ENCODE assay signal across 8 mouse cellular contexts in the genomic region with DNA sequence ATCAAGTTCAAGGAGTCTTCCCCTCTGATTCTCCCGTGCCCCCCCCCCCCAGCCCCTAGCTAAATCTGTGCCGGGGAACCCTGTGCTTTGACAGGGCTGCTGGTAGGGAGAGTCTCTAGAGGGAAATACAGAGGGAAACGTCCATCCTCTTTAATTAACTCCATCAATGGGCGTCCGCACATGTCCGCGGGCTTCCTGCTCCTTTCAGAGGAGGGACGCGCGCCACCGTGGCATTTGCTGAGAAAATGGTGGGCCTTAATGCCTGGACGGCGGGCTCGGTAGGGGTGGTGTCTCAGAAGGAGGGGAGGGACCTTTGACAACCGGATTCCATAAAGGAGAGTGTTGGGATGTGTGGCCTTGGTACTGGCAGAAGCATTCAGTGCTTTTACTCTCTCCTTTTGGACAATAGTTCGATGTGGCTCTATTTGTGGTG. TPM values are rescaled to one million over a fixed set of nuclear protein-coding genes. Genes with fewer than 3 reads are reported as not detected.
DNase-seq lines count a peak whose midpoint lies in the region; ATAC-seq lines count a peak whose summit lies in the region.

No protein-coding gene starts in this region.

- H3K27me3 ChIP-seq in limb, embryonic 11.5 days (ENCODE audit: control insufficient read depth, insufficient read depth, low read length): peaks cover 9% of the 10 kb centered on the region; the same call in 1 of the 2 replicates
- peaks cover 26% of the 10 kb centered on the region for H3K27me3 ChIP-seq in midbrain, embryonic 12.5 days

- H3K4me1 ChIP-seq in limb, embryonic 11.5 days (ENCODE audit: control insufficient read depth, insufficient read depth, low read length): 0 out of 2 replicates have a peak, but pooled peaks cover 3% of the 10 kb centered on the region
- H3K4me1 ChIP-seq in midbrain, embryonic 12.5 days: peaks cover 7% of the 10 kb centered on the region; the same call in 1 of the 2 replicates

- H3K36me3 ChIP-seq in limb, embryonic 11.5 days (ENCODE audit: control insufficient read depth, insufficient read depth, low read length): no peaks in the 10 kb centered on the region; the same call in 1 of the 2 replicates
- H3K36me3 ChIP-seq in midbrain, embryonic 12.5 days: peaks cover 31% of the 10 kb centered on the region

- H3K4me3 ChIP-seq in limb, embryonic 11.5 days (ENCODE audit: low read depth, low read length): peak overlapping the region; percentile 51
- peak overlapping the region; percentile 56 for H3K4me3 ChIP-seq in midbrain, embryonic 12.5 days

- no peaks in the 10 kb centered on the region for H3K9me3 ChIP-seq in limb, embryonic 11.5 days (ENCODE audit: control insufficient read depth, low read length)
- H3K9me3 ChIP-seq in midbrain, embryonic 12.5 days: no peaks in the 10 kb centered on the region

- H3K27ac ChIP-seq in limb, embryonic 11.5 days (replicated peaks; ENCODE audit: low read depth, low read length): peak overlapping the region; percentile 51; the same call in 1 of the 2 replicates
- peak overlapping the region; percentile 92 for H3K27ac ChIP-seq in midbrain, embryonic 12.5 days (replicated peaks)

- whole genome bisulfite sequencing in limb, embryonic 11.5 days: 9% methylated on average over 16 of the region's 16 CpGs
- WGBS in midbrain, embryonic 12.5 days: 23% methylated on average over 16 of the region's 16 CpGs

- DNase-seq in kidney, adult 18-20 months: peak; percentile 9
- no peak for DNase-seq in kidney, adult 9 months
- peak; percentile 62 for DNase-seq in Muller cell, postnatal 12 days (ENCODE audit: inconsistent ontology term)
- peak; percentile 65 for DNase-seq in embryo, embryonic 11 days
- DNase-seq in heart, postnatal 4 days: peak; percentile 68
- DNase-seq in limb, embryonic 11.5 days (ENCODE audit: low spot score): peak; percentile 69
- DNase-seq in thymus, postnatal 25 days: peak; percentile 6

- peak overlapping the region; percentile 47 for H3K4me2 ChIP-seq in limb, embryonic 11.5 days (ENCODE audit: low read depth, severe bottlenecking)
- H3K4me2 ChIP-seq in midbrain, embryonic 12.5 days (replicated peaks): peak overlapping the region; percentile 57

- peak; percentile 10; the same call in 1 of the 2 replicates for ATAC-seq in limb, embryonic 11.5 days (ENCODE audit: insufficient number of reproducible peaks, low FRiP score, low TSS enrichment, low read depth)
- no peak for ATAC-seq in midbrain, embryonic 12.5 days (ENCODE audit: low FRiP score, low read depth)

- peak overlapping the region; percentile 64 for H3K9ac ChIP-seq in limb, embryonic 11.5 days (ENCODE audit: low read length)
- H3K9ac ChIP-seq in midbrain, embryonic 12.5 days (replicated peaks): peak overlapping the region; percentile 66

RNA-seq across cellular contexts. Expression of gene Armcx4, which starts 0.4 kb away (rescaled TPM):
- total RNA-seq in heart, postnatal 4 days (2021): 10 to 100 TPM; 42.8 to 47.1 TPM
- 6.3 and 6.9 TPM in 2 replicates for polyA plus RNA-seq in limb, embryonic 11.5 days (2014; fragmentation: Nextera tagmentation; extraction: Ambion mirVana)
- polyA plus RNA-seq in midbrain, embryonic 12.5 days (2016; fragmentation: Nextera tagmentation; extraction: Ambion mirVana): 7.3 and 9.1 TPM in 2 replicates

RNA-seq across cellular contexts. Expression of gene Armcx1, which starts 31.0 kb away (rescaled TPM):
- total RNA-seq in heart, postnatal 4 days (2021): 10 to 100 TPM; 17.0 to 18.8 TPM
- polyA plus RNA-seq in limb, embryonic 11.5 days (2014; fragmentation: Nextera tagmentation; extraction: Ambion mirVana): 44.3 and 47.1 TPM in 2 replicates
- polyA plus RNA-seq in midbrain, embryonic 12.5 days (2016; fragmentation: Nextera tagmentation; extraction: Ambion mirVana): 67.1 and 68.8 TPM in 2 replicates
